Mouse (Mus musculus): ENCODE measurements around the gene Raly. TPM values are rescaled to one million over a fixed set of nuclear protein-coding genes. Genes with fewer than 3 reads are reported as not detected.
"Not testable (repeated sequence)": the region's sequence is repeated elsewhere in the genome, so short reads cannot be mapped to it uniquely, and the experiment has no call there.

The Raly gene
- polyA plus RNA-seq, 1 experiment from 2014 or later: 115 TPM

GRCm38 (mm10) chr2:154848086-154848485 is 57.2 kb downstream of the Raly start:
- no peak overlapping the region for H3K27ac ChIP-seq
- no peaks in the 10 kb centered on the region for H3K36me3 ChIP-seq (ENCODE audit: inconsistent target)
- H3K4me3 ChIP-seq (ENCODE audit: inconsistent target): no peak overlapping the region
- peaks cover 100% of the 10 kb centered on the region for H3K79me2 ChIP-seq (ENCODE audit: inconsistent target)

- peaks cover 18% of the 10 kb centered on the region for H3K36me3 ChIP-seq (ENCODE audit: inconsistent target)
- H3K4me3 ChIP-seq (ENCODE audit: inconsistent target): no peak overlapping the region
- H3K79me2 ChIP-seq (ENCODE audit: inconsistent target): peaks cover 99% of the 10 kb centered on the region
- no peak overlapping the region for H3K27ac ChIP-seq
- 88% methylated on average over 1 of the region's 1 CpGs for WGBS (ENCODE audit: missing documents)
Observed at GRCm38 (mm10) chr2:154855383-154855782, 64.5 kb downstream of the Raly start.

- H3K79me2 ChIP-seq (ENCODE audit: inconsistent target): peaks cover 22% of the 10 kb centered on the region; the same call in 1 of the 2 replicates
- no peak overlapping the region for H3K4me3 ChIP-seq (ENCODE audit: inconsistent target)
- no peak overlapping the region for H3K27ac ChIP-seq
- H3K36me3 ChIP-seq (ENCODE audit: inconsistent target): peaks cover 60% of the 10 kb centered on the region
- 97% methylated on average over 13 of the region's 13 CpGs for WGBS (ENCODE audit: missing documents)
Observed at GRCm38 (mm10) chr2:154863672-154864071, 72.8 kb downstream of the Raly start.

- no peak overlapping the region for H3K4me3 ChIP-seq (ENCODE audit: inconsistent target)
- H3K36me3 ChIP-seq (ENCODE audit: inconsistent target): peaks cover 61% of the 10 kb centered on the region
- no peak overlapping the region for H3K27ac ChIP-seq
- peaks cover 3% of the 10 kb centered on the region; the same call in 1 of the 2 replicates for H3K79me2 ChIP-seq (ENCODE audit: inconsistent target)
- WGBS (ENCODE audit: missing documents): 96% methylated on average over 3 of the region's 3 CpGs
Observed at GRCm38 (mm10) chr2:154865696-154866095, 74.8 kb downstream of the Raly start.

- Histone ChIP-seq H3K27ac (no peak overlapping the region), H3K4me3 (ENCODE audit: inconsistent target) (no peak overlapping the region), H3K36me3 (ENCODE audit: inconsistent target) (peaks cover 58% of the 10 kb centered on the region), H3K79me2 (ENCODE audit: inconsistent target) (no peaks in the 10 kb centered on the region)
- WGBS (ENCODE audit: missing documents): 86% methylated on average over 1 of the region's 1 CpGs
Observed at GRCm38 (mm10) chr2:154868106-154868505, 77.2 kb downstream of the Raly start.

- peaks cover 10% of the 10 kb centered on the region; the same call in 1 of the 2 replicates for H3K79me2 ChIP-seq (ENCODE audit: inconsistent target)
- peaks cover 64% of the 10 kb centered on the region for H3K36me3 ChIP-seq (ENCODE audit: inconsistent target)
- no peak overlapping the region for H3K4me3 ChIP-seq (ENCODE audit: inconsistent target)
- H3K27ac ChIP-seq: no peak overlapping the region
Observed at GRCm38 (mm10) chr2:154869954-154870641, 79.2 kb downstream of the Raly start.

GRCm38 (mm10) chr2:154876621-154877020 is 85.7 kb downstream of the Raly start:
- H3K79me2 ChIP-seq (ENCODE audit: inconsistent target): peaks cover 62% of the 10 kb centered on the region
- no peak overlapping the region for H3K27ac ChIP-seq
- WGBS (ENCODE audit: missing documents): 96% methylated on average over 2 of the region's 2 CpGs
- peaks cover 84% of the 10 kb centered on the region for H3K36me3 ChIP-seq (ENCODE audit: inconsistent target)
- no peak overlapping the region for H3K4me3 ChIP-seq (ENCODE audit: inconsistent target)

- Histone ChIP-seq H3K79me2 (ENCODE audit: inconsistent target) (peaks cover 61% of the 10 kb centered on the region), H3K4me3 (ENCODE audit: inconsistent target) (peak overlapping the region; percentile 90), H3K27ac (peak overlapping the region; percentile 76), H3K36me3 (ENCODE audit: inconsistent target) (peaks cover 15% of the 10 kb centered on the region; the same call in 1 of the 2 replicates)
- 7% methylated on average over 2 of the region's 2 CpGs for WGBS (ENCODE audit: missing documents)
Observed at GRCm38 (mm10) chr2:154891585-154891984, 100.7 kb downstream of the Raly start.

- H3K27ac ChIP-seq: peak within 1 kb of the TSS; percentile 76
- H3K36me3 ChIP-seq (ENCODE audit: inconsistent target): peaks cover 7% of the 10 kb centered on the region; the same call in 1 of the 2 replicates
- H3K4me3 ChIP-seq (ENCODE audit: inconsistent target): peak within 1 kb of the TSS; percentile 90
- WGBS (ENCODE audit: missing documents): under 1% methylated on average over 70 of the region's 75 CpGs
- peaks cover 52% of the 10 kb centered on the region for H3K79me2 ChIP-seq (ENCODE audit: inconsistent target)
Observed at GRCm38 (mm10) chr2:154892201-154893044, 101.5 kb downstream of the Raly start, which contains the start of gene Eif2s2. Eif2s2 (minus strand) TSS chr2:154892935.

- 9% methylated on average over 12 of the region's 12 CpGs for WGBS (ENCODE audit: missing documents)
- H3K27ac ChIP-seq: no peak overlapping the region
- H3K79me2 ChIP-seq (ENCODE audit: inconsistent target): peaks cover 47% of the 10 kb centered on the region
- 0 out of 2 replicates have a peak, but pooled peaks cover under 1% of the 10 kb centered on the region for H3K36me3 ChIP-seq (ENCODE audit: inconsistent target)
- peak overlapping the region; percentile 90 for H3K4me3 ChIP-seq (ENCODE audit: inconsistent target)
Observed at GRCm38 (mm10) chr2:154893045-154893385, 102.1 kb downstream of the Raly start.

GRCm38 (mm10) chr2:154893548-154893947 is 102.7 kb downstream of the Raly start:
- Histone ChIP-seq H3K27ac (no peak overlapping the region), H3K4me3 (ENCODE audit: inconsistent target) (no peak overlapping the region), H3K79me2 (ENCODE audit: inconsistent target) (peaks cover 41% of the 10 kb centered on the region), H3K36me3 (ENCODE audit: inconsistent target) (no peaks in the 10 kb centered on the region)
- WGBS (ENCODE audit: missing documents): 88% methylated on average over 4 of the region's 4 CpGs

GRCm38 (mm10) chr2:154899004-154899403 is 108.1 kb downstream of the Raly start:
- H3K4me3 ChIP-seq (ENCODE audit: inconsistent target); H3K36me3 ChIP-seq (ENCODE audit: inconsistent target); H3K79me2 ChIP-seq (ENCODE audit: inconsistent target); H3K27ac ChIP-seq: not testable (repeated sequence)
- 91% methylated on average over 6 of the region's 8 CpGs for WGBS (ENCODE audit: missing documents)

- H3K79me2 ChIP-seq (ENCODE audit: inconsistent target); H3K36me3 ChIP-seq (ENCODE audit: inconsistent target); H3K27ac ChIP-seq; H3K4me3 ChIP-seq (ENCODE audit: inconsistent target): not testable (repeated sequence)
- WGBS (ENCODE audit: missing documents): 88% methylated on average over 4 of the region's 4 CpGs
Observed at GRCm38 (mm10) chr2:154899412-154899811, 108.5 kb downstream of the Raly start.

GRCm38 (mm10) chr2:154902111-154902510 is 111.2 kb downstream of the Raly start:
- Histone ChIP-seq H3K27ac (no peak overlapping the region), H3K79me2 (ENCODE audit: inconsistent target) (no peaks in the 10 kb centered on the region), H3K4me3 (ENCODE audit: inconsistent target) (no peak overlapping the region), H3K36me3 (ENCODE audit: inconsistent target) (no peaks in the 10 kb centered on the region)
- 27% methylated on average over 3 of the region's 3 CpGs for WGBS (ENCODE audit: missing documents)

GRCm38 (mm10) chr2:154905796-154906195 is 114.9 kb downstream of the Raly start:
- 45% methylated on average over 2 of the region's 2 CpGs for WGBS (ENCODE audit: missing documents)
- H3K4me3 ChIP-seq (ENCODE audit: inconsistent target): no peak overlapping the region
- no peaks in the 10 kb centered on the region for H3K79me2 ChIP-seq (ENCODE audit: inconsistent target)
- no peaks in the 10 kb centered on the region for H3K36me3 ChIP-seq (ENCODE audit: inconsistent target)
- no peak overlapping the region for H3K27ac ChIP-seq

Data from macrophage (primary cell).